Mouse (Mus musculus) hindlimb bud, embryonic 11.5 days (tissue): ENCODE results near the gene Olfm3.

ENCODE experiments used
- DNase-seq: peaks from one replicate; pipeline ENCODE4 v3.0.0-alpha.2; 2012; ENCODE audit warnings: low read depth, low spot score; ENCODE audit errors: extremely low spot score

Olfm3 gene

DNA sequence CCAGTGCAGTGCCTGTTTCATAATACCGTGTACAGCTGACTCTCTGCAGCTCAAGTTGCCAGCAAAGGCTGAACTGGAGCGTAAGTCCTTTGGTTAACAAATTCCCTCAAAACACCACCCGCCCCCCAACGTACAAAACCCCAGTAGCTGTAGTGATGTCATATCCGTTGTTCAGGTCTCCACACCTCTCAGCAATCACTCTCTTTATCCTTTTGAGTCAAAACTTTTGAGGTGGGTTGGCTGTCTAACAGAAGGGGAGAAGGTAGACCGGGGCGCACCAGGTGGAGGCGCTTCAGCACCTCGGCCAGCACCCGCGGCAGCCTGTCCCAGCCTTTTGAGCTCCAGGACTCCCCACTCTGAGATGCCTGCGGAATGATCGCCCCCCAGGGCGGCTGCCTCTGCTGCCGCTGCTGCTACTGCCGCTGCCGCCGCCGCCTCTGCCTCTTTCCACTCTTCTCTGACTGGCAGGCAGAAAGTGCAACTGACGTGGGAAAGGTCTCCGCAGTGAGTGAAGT lies at the start of gene Olfm3:
Gene Olfm3 (plus strand): TSS at position 155 of the 515 bp plus-strand sequence.
- no peak for DNase-seq

DNA sequence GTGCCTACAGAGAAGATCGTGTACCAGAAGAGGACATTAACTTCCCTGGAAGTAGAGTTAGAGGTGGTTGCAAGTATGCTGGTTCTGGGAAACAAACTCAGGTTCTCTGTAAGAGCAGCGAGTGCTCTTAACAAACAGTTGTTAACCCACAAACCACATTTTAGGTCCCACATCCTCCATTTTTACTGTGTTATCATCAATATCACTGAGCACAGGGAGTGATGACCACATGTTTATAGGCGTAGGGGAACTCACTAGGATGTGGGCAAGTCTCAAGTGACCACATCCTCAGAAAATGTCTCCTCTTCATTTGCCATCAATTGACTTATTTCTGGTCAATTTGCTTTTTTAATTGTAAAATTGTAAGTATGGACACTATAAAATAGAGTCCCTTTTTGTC lies 14.1 kb upstream of the Olfm3 start:
- no peak for DNase-seq

DNA sequence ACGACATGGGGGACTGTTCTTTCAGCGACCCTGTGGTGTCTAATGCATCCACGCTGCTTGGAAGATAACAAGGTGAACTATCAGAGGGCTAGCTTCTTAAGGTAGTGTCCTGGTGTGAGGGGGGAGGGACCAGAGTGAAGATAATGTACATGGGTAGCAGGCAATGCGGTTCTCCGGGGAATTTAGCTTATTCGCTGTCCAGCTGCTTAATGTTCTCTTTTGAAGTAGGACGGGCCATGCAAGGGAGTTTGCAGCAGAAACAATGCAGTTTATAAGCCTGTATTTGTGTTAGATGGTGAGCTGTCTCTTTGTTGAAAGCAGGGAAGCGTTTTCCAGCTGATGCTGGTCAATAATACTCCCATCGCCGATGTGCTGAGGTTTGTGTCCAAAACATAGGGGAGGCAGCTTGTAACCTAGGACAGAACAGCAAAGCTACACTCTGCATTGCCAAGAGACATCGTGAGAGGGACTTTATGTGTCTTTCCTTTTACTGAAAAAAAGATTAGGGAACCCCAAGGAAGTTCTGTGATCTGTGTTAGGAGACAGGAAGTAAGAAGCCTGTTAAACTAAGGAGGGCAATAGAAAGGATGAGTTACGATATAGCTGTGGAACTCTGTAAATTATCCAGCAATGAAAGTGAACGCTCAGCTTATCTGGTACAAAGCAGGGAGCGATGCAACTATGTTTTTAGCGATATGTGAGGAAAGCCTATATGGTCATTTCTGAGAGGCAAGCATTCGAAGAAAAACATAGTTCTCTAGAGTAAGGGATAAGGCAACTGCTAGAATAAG lies 950 bp downstream of the Olfm3 start:
- DNase-seq = no peak

DNA sequence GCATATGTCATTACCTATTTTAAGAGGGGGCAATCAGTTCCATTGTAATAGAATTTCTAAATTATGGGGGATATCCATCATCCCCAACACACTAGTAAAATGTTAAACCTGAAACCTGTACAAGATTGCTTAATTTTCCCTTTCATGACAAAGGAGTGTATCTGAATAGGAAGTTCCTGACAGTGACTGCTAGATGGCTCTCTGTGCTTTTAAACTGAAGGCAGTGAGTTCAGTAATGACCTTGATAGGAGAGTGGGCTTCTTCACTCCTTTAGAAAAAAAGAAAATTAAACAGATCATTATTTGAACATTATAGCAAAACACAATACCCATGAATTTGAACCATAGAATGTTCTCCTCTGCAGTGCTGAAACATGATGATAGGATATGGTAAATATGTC lies 3.7 kb downstream of the Olfm3 start:
- no peak for DNase-seq

DNA sequence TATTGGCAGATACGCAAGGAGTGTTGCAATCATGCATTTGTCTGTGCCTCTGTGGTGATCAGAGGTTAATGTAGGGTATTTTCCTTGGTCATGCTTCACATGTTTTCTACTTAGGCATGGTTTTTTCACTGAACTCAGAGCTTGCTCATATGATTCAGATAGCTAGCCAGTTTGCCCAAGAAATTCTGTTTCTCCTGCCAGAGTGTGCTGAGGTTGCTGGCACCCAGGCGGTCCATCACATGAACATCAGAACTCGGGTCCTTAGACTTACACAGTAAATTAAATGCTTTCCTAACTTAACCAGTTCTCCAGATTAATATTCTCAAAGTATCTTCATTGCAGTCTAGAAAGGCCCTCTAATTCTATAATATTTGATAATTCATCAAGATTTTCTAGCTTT lies 5.0 kb downstream of the Olfm3 start:
- DNase-seq = no peak

DNA sequence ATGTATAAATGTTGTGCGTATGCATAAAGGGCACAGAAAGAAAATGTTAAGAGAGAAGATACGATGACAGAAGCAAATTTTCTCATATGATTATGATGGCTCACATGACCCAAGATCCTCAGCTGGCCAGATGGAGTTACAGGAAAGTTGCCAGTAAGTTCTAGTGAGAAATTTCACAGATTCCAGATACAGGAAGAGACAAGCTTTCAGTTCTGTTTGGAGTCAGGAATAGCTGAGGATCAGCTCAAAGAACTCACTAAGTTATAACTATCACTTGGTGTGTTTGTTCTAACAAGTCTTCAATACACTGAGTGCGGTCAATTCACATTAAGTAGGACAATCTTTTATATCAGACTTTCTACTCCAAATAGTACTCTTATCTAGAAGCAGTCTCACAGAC lies 16.2 kb downstream of the Olfm3 start:
- no peak for DNase-seq

DNA sequence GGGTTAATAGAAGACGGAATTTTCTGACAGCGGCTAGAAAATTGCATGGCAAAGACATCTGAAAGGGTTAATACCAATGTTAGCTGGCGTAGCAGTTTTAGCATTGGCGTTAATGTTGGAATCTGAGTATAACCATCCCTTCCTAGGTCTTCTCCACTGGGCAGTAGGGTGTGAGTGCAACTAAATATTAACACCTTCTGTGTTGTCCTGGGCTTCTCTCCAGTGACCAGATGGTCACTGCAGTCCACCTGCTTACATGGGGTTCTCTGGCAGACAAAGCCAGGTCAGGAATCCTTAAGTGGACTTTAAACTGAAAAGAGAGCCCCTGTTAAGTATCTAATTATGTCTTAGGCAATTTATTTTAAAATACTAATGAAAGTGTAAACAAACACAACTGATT lies 25.7 kb downstream of the Olfm3 start:
- DNase-seq = no peak

DNA sequence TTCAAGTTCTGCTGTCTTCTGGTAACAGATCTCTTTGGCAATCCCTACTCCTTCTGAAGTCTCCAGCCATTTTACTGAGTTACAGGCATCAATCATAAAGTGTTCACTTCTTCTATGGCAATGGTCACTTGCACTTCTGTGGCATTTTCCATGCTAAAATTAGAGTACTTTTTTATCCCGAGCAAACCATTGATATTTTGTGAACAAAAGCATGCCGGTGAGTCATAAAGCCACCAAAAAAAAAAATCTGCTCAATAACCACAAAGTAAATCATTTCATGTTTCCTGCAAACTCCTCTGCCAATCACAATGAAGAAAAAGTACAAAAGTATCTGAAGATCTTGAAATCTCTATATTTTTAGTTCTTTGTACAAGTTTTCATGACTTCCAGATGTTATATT lies 26.5 kb downstream of the Olfm3 start:
- no peak for DNase-seq

DNA sequence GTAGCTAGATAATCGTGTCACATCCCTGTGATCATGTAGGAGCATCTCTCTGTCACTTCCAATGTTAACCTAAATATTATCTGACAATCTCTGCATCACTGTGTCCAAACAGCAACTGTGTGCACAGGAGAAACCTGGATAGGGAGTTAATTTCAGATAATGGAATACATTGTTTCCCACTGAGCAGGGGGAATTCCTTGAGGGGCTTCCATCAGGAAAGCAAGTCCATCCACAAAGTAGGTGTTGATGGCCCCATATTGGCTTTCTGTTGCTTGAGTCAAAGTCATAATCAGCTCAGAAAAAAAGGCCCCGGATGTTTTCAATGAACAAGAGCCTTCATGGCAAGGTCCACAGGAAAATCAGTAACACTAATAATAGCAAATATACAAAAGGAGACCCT lies 26.9 kb downstream of the Olfm3 start:
- no peak for DNase-seq

DNA sequence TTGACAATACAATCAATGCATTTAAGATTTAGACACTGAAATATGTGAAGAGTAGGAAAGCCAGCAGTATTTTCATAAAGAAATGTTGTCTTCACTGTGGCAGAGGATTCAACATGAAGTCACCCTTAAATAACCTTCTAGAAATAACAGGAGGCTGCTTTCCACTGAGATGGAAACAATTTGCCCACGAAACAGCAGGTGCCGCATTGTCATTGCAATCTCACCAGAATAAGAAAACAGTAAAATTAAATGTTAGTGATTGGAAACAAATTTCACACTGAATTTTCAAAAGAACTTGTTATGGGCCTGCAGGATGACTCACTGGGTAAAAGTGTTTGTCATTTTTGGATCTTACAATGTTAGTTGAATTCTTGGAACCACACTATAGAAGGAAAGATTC lies 29.0 kb downstream of the Olfm3 start:
- no peak for DNase-seq

DNA sequence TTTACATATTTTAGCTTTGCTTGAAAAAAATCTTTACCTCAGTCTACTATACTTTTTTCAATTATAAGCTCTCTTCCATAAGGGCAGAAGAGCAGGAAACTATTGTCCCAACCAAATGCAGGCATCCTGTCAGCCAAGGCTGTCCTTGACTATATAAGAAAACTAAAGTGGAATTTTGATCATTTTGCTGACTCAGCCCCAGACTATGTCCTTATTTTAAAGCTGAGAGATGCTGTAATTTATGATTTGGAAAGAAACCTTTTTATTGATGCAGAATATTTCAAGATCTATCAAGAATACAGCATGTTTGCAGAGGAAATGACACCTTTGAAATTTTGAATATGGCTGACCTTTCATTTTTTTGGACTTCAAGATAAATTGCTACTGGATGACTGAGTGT lies 51.0 kb downstream of the Olfm3 start:
- DNase-seq = no peak

DNA sequence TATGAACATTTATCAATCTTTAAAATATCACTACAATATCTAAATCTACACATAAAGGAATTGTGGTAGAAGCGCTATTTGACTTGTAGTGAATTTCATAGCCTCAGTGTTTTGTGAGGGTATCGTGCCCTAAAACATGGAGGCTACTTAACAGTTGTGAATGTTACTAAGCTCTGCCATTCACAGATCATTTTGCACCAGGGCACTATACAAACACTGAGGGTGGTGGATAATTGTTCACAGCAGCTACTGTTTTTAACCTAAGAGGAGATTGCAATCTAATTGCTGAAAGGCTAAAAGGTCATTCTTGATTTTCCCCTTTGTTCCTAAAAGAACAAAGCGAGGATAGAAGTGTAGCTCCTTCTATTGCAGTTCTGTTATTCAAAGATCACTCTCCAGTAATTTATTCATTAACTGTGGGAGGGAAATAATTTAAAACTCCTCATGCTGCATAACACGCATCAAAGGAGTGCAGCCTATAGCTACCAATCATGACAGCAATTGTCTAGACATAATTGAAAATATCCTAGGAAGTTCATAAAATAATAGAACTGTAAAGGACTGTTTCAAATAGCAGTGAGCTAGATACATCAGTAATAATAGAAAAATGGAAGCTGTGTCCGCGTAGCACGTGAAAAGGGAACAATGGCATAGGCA lies 55.6 kb downstream of the Olfm3 start:
- DNase-seq = no peak

DNA sequence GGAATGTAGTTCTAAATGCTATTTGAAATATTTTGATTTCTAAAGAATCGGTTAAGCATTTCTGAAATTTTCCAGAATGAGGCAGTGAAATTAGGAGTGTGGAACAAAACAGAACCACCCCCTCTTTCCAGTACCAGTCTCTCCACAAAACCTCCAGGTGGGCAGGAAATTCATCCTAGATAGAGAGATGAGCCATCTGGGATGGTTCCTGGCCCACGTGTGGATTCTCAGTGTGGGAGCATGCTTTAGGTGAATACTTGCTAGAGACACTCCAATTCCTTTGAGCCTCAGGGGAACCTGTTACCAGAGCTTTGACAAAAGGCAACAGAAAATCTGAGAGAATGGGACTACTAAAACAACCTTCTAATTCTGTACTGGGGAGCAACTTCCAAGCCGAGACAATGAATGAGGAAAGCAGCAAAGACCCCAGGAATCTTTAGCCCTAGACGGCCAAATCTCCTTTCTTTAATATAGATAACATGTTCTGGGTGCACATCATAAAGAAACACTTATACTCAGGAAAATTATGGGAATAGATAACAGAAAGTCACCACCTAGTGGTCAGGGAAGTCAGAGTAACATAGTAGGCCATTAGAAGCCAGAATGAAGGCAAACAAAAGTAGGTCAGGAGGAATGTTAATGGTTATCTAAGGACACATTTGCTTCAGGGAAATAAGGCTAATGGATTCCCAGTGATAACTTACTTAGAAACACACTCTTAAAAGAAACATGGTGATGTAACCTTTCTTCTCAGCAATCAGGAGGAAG lies 58.6 kb downstream of the Olfm3 start:
- no peak for DNase-seq

DNA sequence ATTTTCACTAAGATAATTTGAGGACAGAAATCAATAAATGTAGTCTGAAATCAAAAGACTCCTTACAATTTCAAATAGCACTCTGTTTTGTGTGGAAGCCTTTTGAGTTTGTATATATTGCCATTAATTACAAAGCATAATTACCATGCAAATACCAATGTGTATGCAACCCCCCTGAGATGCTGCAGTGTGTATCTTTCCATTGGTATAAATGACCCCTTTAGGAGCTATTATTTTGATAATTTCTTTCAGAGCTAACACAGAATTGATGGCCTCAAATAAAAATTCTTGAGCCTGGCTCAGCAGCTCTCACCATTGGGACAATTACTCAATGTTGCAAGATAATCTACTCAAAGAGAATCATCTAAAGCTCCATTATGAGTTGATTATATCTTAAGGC lies 67.3 kb downstream of the Olfm3 start:
- no peak for DNase-seq

DNA sequence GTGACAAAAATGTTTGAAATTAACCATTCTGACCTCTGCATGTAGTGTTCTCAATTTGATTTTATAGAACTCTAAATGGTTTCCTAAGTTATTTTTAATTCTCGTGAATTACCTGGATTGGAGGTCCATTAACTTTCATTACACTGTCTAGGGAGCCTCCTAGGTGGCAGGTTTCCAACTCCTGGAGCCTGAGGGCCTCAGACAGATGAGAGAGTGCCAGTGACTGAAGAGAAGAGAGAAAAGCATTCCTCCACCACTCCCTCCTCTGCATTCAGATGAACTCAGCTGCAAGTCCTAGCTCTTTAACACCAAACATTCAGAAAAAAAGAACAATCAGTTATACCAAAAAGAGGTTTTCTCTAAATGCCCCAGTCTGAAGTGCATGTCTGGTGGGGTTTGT lies 68.6 kb downstream of the Olfm3 start:
- no peak for DNase-seq

DNA sequence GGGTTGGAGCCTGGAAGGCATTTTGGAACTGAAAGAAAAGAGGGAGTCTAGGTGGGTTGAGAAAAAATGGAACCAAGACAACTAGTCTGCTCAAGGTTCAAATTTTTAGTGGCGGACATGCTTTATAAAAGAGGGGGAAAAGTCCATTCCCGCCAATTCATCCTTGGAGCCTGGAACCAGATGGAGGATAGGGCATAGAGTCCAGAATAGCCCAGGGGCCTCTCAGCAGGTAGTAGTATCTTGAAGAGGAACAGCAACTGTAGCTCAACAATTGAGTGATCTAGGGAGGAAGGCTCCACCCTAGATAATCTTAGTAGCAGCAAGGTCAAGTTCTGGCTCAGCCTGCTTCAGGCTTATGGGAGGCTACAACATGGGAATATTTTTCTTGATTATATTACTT lies 87.0 kb downstream of the Olfm3 start:
- no peak for DNase-seq

DNA sequence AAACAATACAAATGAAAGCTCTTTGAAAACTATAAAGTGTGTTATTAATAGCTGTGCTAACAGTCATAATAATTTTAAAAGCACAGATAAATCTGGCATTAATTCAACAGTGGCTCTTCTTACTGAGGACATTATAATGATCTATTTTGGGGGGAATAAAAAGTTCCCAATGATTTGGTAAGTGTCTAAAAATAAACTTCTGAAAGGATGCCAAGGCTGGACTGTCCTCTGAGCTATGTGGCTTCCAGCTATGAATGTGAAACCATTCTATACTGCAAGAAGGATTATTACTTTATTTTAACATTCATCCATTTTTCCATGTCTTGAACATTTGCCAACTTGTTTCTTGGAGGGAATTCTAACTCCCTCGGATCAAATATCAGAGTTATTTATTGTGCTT lies 92.1 kb downstream of the Olfm3 start:
- DNase-seq = no peak

DNA sequence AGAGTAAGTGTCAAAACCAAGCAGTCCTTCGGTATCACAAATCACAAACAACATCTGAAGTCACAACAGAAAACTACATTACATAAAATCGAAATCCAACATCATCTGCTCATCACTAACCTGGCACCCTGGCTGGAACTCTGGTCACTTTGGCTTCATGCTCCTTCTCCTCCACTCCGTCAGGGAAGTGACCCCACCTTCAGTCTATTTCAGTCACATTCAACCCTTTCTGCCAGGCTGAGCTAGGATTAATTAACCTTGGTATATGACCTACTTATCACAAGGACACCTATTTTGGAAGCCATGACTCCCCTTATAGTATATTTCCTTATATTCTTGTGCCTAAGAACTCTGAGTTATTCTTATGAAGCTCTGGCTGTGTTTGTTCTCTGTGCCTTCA lies 123.7 kb downstream of the Olfm3 start:
- DNase-seq = no peak

DNA sequence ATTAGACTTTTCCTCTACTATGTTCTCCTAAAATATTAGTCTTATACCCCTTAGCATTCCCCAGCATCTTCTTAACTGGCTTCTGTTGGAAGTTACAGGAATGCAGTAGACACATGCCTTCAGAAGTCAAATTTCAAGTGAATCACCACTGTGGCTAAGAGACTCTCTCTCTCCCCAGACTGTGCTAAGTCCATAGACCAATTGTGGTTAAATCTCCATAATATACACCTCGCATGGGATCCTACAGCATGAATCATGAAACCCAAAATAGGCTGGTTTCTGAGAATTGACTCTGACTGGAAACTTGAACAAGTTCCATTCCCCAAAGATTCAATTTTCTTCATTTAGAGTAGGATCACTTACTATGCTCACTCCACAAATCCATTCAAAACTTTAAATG lies 124.2 kb downstream of the Olfm3 start:
- DNase-seq = no peak

DNA sequence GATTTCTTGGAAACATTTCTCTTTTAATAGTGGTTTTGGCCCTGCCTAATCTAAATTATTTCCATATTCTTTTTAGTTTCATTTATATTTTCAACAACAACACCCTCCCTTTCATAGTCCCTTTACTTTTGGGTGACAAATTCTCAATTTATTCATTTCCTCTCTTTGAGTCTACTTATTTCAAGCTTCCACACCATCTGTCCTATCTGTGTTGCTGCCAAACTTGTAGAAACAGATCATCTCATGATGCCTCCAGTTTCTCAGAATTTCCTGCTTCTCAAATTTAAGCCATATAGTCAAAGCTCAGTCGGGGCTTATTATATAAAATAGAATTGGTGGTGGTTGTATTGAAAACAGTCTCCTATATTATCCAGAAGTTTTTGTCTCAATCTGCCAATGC lies 124.7 kb downstream of the Olfm3 start:
- no peak for DNase-seq

DNA sequence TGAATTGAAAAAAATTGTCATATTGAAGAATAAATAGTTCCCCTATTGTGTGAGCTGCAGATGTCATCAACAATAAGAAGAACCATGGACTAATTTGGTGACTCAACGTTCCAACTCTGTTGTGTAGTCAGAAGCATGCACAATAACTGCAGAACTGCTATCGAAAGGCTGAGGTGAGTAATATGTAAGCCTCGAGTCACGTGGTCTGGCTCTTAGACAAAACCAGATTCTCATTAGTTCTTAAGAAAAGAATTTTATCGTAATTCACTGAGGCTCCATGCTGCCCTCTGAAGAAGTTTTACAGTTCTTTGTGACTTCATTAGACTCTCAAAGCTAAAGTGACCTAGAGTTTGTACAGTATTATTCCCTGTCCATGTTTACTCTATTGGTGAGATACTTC lies 145.2 kb downstream of the Olfm3 start:
- DNase-seq = no peak

DNA sequence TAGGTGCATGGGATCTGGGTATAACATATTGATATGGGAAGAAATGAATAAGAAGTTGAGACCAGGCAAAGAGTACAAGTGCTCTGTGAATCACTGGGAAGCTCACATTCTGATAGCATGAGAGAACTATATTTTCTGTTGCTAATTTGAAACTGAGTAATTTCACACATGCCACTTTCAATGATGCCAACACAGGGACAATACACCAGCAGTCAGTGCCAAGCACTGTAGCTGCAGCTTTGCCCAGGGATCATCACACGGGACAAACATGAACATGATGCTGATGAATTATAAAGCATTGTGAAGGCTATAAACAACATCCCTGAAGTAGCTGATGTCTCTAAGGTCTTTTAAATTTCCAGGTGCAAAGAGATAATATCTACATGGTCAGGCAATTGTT lies 161.0 kb downstream of the Olfm3 start:
- DNase-seq = no peak
